Mouse (Mus musculus) hindbrain, embryonic 13.5 days (tissue): ENCODE measurements around the gene Bud13. TPM values are rescaled to one million over a fixed set of nuclear protein-coding genes. Genes with fewer than 3 reads are reported as not detected.
"Not testable (repeated sequence)": the region's sequence is repeated elsewhere in the genome, so short reads cannot be mapped to it uniquely, and the experiment has no call there.

Source experiments
- ATAC-seq: fragments of 200-750 bp; cut with Nextera tagmentation; 2 replicates; pipeline ENCODE4 v1.8.0; 2017; ENCODE audit warnings: moderate TSS enrichment; ENCODE audit not compliant: low FRiP score
- H3K27ac ChIP-seq: fragments of 300-500 bp; sonication (generic); 2 replicates; pipeline ENCODE4 v1.5.1; 2015; ENCODE audit warnings: inconsistent platforms, mild to moderate bottlenecking, moderate library complexity
- H3K27me3 ChIP-seq: fragments of 300-500 bp; sonication (generic); 2 replicates; pipeline ENCODE4 v1.6.1; 2015; ENCODE audit warnings: mild to moderate bottlenecking, inconsistent platforms
- H3K36me3 ChIP-seq: fragments of 300-500 bp; sonication (generic); 2 replicates; pipeline ENCODE4 v1.6.1; 2015; ENCODE audit warnings: mild to moderate bottlenecking, inconsistent platforms
- H3K4me1 ChIP-seq: fragments of 300-500 bp; sonication (generic); replicated peaks from 2 replicates; pipeline ENCODE4 v1.6.1; 2015; ENCODE audit warnings: inconsistent platforms
- H3K4me2 ChIP-seq: fragments of 300-500 bp; sonication (generic); 2 replicates; pipeline ENCODE4 v1.6.1; 2015; ENCODE audit warnings: inconsistent platforms, mild to moderate bottlenecking, moderate library complexity
- H3K4me3 ChIP-seq: fragments of 300-500 bp; sonication (generic); 2 replicates; pipeline ENCODE4 v1.5.1; 2015; ENCODE audit warnings: mild to moderate bottlenecking, inconsistent platforms
- H3K9ac ChIP-seq: fragments of 300-500 bp; sonication (generic); 2 replicates; pipeline ENCODE4 v1.6.1; 2015; ENCODE audit warnings: mild to moderate bottlenecking, inconsistent platforms
- H3K9me3 ChIP-seq: fragments of 300-500 bp; sonication (generic); 2 replicates; pipeline ENCODE4 v1.6.1; 2016; ENCODE audit warnings: inconsistent platforms
- whole genome bisulfite sequencing: fragments of 180-500 bp; shearing (Covaris S2); methylation state at CpG from one replicate; pipeline ENCODE4 v1.1.7; 2015; 5-methylcytosine and 5-hydroxymethylcytosine counted together
- polyA plus RNA-seq: library from polyadenylated mRNA; unstranded; fragments of >200 nt; fragmentation: Nextera tagmentation; extraction: Ambion mirVana; gene quantifications from 2 replicates; pipeline ENCODE4 v1.2.1, GENCODE M21; 2015

Gene Bud13
- polyA plus RNA-seq, 1 experiment from 2014 or later = 18.3 TPM

DNA sequence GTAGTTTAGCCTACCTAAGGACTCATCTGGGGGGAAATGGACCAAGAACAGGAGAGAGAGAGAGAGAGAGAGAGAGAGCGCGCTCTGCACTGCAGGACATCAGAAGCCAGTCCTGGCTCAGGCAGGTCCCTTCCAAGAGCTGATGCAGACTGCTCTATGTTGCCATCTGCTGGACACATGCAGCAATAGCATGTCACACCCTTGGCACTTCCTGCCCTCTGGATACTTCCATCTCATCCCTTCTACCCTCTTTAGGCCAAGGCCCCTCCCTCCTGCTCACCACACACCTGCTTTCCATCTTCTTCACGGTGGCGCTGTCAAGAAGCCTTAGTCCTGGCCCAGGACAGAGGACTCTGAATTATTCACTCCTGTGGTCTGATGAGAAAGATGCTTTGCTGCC, 31.7 kb downstream of the Bud13 start:
- Histone ChIP-seq H3K4me1 (peaks cover 27% of the 10 kb centered on the region), H3K27me3 (peaks cover 7% of the 10 kb centered on the region; the same call in 1 of the 2 replicates), H3K27ac (no peak overlapping the region), H3K36me3 (no peaks in the 10 kb centered on the region), H3K4me2 (no peak overlapping the region), H3K9ac (no peak overlapping the region), H3K4me3 (no peak overlapping the region), H3K9me3 (peaks cover 3% of the 10 kb centered on the region; the same call in 1 of the 2 replicates)
- 0% methylated on average over 4 of the region's 4 CpGs for WGBS
- ATAC-seq = peak; percentile 48

DNA sequence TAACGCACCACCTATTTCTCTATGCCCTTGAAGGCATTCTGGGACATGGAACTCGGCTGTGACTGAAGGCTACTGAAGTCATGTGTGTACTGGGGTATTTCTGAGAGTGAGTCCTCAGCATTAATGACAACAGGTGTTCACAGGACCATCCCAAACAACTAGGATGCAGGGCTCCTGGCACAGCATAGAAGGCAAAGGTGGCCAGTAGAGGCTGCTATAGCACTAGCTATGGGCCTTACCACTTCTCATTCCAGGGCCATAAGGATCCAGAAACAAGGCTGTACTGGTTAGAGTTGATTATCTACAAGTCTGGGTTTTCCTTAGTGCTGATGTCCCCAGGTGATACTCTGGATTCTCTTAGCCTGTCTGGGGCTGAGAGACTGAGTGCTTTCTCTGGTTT, 32.1 kb downstream of the Bud13 start:
- H3K27ac ChIP-seq = no peak overlapping the region
- H3K4me3 ChIP-seq = no peak overlapping the region
- H3K36me3 ChIP-seq = no peaks in the 10 kb centered on the region
- peaks cover 7% of the 10 kb centered on the region; the same call in 1 of the 2 replicates for H3K27me3 ChIP-seq
- no peak overlapping the region for H3K4me2 ChIP-seq
- H3K9ac ChIP-seq = no peak overlapping the region
- WGBS = 47% methylated on average over 2 of the region's 2 CpGs
- H3K4me1 ChIP-seq = peaks cover 27% of the 10 kb centered on the region
- peaks cover 3% of the 10 kb centered on the region; the same call in 1 of the 2 replicates for H3K9me3 ChIP-seq
- ATAC-seq = no peak

DNA sequence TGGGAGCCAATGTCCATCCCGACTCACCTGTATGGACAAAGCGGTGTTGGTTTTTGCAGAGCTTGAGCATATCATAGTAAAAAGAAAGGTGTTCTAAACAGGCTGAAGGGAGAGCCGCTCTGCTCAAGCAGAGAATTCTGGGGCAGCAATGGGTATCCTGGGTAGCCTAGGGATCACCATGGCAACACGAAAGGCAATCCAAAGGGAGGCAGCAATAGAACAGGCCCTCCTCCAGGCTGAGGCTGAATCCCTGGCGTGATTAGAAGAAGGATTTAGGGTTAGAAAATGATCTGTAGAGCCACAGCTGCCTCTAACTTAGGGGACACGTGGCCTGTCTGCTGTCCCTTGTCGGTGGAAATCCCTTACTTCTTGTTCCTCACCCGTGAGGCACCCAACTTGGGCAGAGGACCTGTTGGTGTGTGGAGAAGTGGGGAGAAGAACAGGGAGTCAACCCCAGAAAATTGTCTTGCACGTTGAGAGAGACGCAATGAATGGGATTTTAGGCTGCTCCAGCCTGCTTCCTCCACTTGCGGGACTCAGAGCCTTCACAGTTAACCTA, 33.1 kb downstream of the Bud13 start:
- no peak overlapping the region for H3K4me3 ChIP-seq
- peak overlapping the region; percentile 4; the same call in 1 of the 2 replicates for H3K4me2 ChIP-seq
- peak overlapping the region; percentile 66 for H3K27ac ChIP-seq

DNA sequence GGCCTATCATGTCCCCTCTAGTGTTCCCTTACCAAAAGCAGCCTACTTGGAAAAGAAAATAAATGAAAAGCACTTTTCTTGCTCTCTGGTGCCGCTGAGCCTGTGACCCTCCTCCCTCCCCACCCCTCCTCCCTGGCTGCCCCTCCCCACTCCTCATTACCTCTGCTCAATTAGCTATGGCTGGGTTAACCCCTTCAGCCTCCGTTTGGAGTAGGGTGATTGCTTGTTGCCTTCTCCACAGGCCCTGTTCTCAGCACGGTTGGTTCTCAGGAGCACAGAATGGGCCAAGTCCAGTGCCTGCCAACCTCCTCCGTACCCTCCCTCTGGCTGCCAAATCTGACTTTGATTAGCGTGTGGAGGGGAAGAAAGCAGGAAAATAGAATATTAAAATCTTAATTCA, 33.6 kb downstream of the Bud13 start:
- no peaks in the 10 kb centered on the region for H3K36me3 ChIP-seq
- peak overlapping the region; percentile 4; the same call in 1 of the 2 replicates for H3K4me2 ChIP-seq
- peaks cover 3% of the 10 kb centered on the region; the same call in 1 of the 2 replicates for H3K9me3 ChIP-seq
- H3K4me3 ChIP-seq = no peak overlapping the region
- ATAC-seq = peak; percentile 27; the same call in 1 of the 2 replicates
- 10% methylated on average over 5 of the region's 5 CpGs for WGBS
- H3K27ac ChIP-seq = 0 out of 2 replicates have a peak overlapping the region, but pooled peaks have one; percentile 31
- H3K4me1 ChIP-seq = peaks cover 27% of the 10 kb centered on the region
- no peak overlapping the region for H3K9ac ChIP-seq
- H3K27me3 ChIP-seq = peaks cover 7% of the 10 kb centered on the region; the same call in 1 of the 2 replicates

More for the DNA sequence above, 33.1 kb downstream of the Bud13 start:
- 23% methylated on average over 11 of the region's 11 CpGs for WGBS
- H3K36me3 ChIP-seq = no peaks in the 10 kb centered on the region
- ATAC-seq = peak; percentile 47; the same call in 1 of the 2 replicates
- H3K4me1 ChIP-seq = peaks cover 27% of the 10 kb centered on the region
- H3K27me3 ChIP-seq = peaks cover 7% of the 10 kb centered on the region; the same call in 1 of the 2 replicates
- H3K9me3 ChIP-seq = peaks cover 3% of the 10 kb centered on the region; the same call in 1 of the 2 replicates
- no peak overlapping the region for H3K9ac ChIP-seq

DNA sequence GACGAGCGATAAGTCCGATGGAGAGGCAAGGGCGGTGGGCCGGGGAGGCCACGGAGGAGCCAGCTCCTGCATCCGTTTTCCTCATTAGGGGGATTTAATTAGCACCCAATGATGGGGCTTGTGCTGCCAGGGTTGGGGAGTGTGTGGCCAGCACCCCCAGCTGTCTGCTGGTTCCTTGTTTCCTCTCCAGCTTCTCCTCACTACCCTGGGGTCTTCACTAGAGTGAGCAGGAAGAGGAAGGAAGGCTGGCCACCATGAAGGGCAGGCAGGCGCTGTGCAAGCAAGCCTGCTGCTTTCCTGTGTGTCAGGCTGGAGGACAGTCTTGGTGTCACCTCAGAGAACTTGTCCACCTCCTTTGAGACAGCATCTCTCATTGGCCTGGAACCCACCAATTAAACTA, 34.1 kb downstream of the Bud13 start:
- Histone ChIP-seq H3K4me3 (no peak overlapping the region), H3K27ac (peak overlapping the region; percentile 36; the same call in 1 of the 2 replicates), H3K4me1 (peaks cover 27% of the 10 kb centered on the region), H3K36me3 (no peaks in the 10 kb centered on the region), H3K27me3 (peaks cover 7% of the 10 kb centered on the region; the same call in 1 of the 2 replicates), H3K4me2 (no peak overlapping the region), H3K9me3 (peaks cover 3% of the 10 kb centered on the region; the same call in 1 of the 2 replicates), H3K9ac (no peak overlapping the region)
- 49% methylated on average over 8 of the region's 8 CpGs for WGBS
- ATAC-seq = no peak

DNA sequence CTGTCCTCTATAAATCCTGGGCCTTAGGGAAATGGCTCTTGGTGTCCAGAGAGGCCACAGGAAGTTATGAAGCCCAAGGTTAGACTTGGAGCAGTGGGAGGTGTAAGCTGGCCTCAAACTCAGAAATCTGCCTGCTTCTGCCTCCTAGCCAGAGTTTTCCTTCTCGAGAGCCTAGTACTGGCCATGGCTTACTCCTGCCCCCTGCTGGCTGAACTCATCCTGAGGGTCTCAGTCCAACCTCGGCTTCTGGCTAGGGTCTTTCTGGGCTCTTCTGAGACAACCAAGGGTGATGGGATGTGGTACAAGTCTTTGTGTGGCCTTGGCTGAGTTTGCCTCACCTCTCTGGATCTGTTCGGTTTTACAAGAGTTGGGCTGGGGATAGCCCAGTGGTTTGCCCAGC, 35.1 kb downstream of the Bud13 start:
- ATAC-seq = no peak

DNA sequence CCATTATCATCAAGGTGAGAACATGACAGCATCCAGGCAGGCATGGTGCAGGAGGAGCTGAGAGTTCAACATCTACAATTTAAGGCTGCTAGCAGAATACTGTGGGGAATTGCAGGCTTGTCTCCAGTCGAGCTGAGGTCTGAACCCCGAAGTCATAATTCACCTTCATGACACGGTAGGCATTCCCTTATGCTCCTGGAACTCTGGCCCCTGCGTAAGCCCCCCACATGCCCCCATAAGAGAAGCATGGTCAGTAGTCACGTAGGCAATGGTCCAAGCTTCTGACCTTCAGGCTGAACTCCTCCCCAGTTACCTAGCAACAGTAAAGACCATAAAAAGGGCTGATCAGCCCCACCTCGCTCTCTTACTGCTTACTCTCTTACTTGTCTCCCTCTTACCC, 37.1 kb downstream of the Bud13 start, which contains the start of gene 4931429L15Rik:
Gene 4931429L15Rik (minus strand): TSS at position 101 of the 400 bp plus-strand sequence.
- 88% methylated on average over 6 of the region's 6 CpGs for WGBS
- ATAC-seq = not testable (repeated sequence)

More for the DNA sequence above, 35.1 kb downstream of the Bud13 start:
- Histone ChIP-seq H3K4me1 (peaks cover 36% of the 10 kb centered on the region), H3K36me3 (no peaks in the 10 kb centered on the region), H3K4me2 (no peak overlapping the region), H3K4me3 (no peak overlapping the region), H3K27me3 (peaks cover 7% of the 10 kb centered on the region; the same call in 1 of the 2 replicates), H3K27ac (no peak overlapping the region), H3K9ac (no peak overlapping the region), H3K9me3 (peaks cover 3% of the 10 kb centered on the region; the same call in 1 of the 2 replicates)
- WGBS = 92% methylated on average over 3 of the region's 3 CpGs

DNA sequence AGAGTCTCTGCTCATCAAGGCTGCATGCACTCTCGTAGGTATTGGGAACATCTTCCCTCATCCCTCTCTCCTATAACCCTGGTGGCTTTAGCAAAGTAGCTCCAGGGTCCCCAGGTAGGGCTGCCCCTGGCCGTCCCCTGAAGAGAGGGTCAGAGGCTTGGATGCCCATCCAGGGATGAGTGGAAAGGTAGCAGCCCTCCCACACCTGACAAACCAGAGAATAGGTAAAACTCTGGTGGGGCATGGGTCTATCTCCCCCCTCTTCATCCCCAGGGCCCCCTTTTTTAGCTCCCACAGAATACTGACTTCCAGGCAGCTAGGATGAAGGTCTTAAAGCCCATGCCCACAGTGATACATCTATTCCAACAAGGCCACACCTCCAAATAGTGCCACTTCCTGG, 37.7 kb downstream of the Bud13 start:
- Histone ChIP-seq H3K4me2 (no peak overlapping the region), H3K36me3 (no peaks in the 10 kb centered on the region), H3K4me1 (peaks cover 30% of the 10 kb centered on the region), H3K9ac (no peak overlapping the region), H3K4me3 (no peak overlapping the region), H3K27ac (no peak overlapping the region), H3K27me3 (no peaks in the 10 kb centered on the region), H3K9me3 (peaks cover 3% of the 10 kb centered on the region; the same call in 1 of the 2 replicates)
- 96% methylated on average over 2 of the region's 2 CpGs for WGBS
- no peak for ATAC-seq

More for the DNA sequence above, 37.1 kb downstream of the Bud13 start, which contains the start of gene 4931429L15Rik:
- H3K27ac ChIP-seq, H3K4me2 ChIP-seq, H3K27me3 ChIP-seq, H3K9ac ChIP-seq, H3K36me3 ChIP-seq, H3K4me3 ChIP-seq, H3K9me3 ChIP-seq: not testable (repeated sequence)
- H3K4me1 ChIP-seq = peaks cover 32% of the 10 kb centered on the region

DNA sequence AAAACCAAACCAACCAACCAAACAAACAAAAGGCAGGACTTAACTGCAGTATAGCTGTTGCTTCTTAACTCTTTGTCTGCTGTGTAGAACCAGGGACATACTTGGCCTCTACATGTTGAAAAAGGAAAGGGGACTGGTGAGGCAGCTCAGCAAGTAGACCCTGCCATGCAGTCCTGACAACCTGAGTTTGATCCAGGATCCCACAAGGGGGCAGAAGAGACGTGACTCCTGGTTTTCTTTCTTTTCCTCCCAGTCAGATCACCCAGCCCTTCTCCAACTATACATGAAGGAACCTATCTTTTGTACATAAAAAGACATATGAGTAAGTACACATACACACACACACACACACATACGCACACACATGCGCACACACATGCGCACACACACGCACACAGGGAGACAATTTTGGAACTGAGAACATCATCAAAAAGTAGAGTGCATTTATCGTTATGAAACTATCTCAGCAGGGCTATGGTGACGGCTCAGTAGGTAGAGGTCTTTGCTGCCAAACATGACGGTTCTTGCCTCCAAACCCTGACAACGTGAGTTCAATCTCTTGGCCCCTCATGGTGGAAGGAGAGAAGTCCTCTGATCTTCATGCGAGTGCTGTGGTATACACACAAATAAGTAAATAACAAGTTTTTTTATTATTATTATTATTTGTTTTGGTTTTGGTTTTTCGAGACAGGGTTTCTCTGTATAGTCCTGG, 44.0 kb downstream of the Bud13 start:
- ATAC-seq = no peak
- Histone ChIP-seq H3K4me3 (no peak overlapping the region), H3K27ac (no peak overlapping the region), H3K4me2 (no peak overlapping the region), H3K9ac (no peak overlapping the region), H3K36me3 (no peaks in the 10 kb centered on the region), H3K27me3 (no peaks in the 10 kb centered on the region), H3K9me3 (no peaks in the 10 kb centered on the region), H3K4me1 (peaks cover 35% of the 10 kb centered on the region)
- WGBS = 90% methylated on average over 11 of the region's 11 CpGs

DNA sequence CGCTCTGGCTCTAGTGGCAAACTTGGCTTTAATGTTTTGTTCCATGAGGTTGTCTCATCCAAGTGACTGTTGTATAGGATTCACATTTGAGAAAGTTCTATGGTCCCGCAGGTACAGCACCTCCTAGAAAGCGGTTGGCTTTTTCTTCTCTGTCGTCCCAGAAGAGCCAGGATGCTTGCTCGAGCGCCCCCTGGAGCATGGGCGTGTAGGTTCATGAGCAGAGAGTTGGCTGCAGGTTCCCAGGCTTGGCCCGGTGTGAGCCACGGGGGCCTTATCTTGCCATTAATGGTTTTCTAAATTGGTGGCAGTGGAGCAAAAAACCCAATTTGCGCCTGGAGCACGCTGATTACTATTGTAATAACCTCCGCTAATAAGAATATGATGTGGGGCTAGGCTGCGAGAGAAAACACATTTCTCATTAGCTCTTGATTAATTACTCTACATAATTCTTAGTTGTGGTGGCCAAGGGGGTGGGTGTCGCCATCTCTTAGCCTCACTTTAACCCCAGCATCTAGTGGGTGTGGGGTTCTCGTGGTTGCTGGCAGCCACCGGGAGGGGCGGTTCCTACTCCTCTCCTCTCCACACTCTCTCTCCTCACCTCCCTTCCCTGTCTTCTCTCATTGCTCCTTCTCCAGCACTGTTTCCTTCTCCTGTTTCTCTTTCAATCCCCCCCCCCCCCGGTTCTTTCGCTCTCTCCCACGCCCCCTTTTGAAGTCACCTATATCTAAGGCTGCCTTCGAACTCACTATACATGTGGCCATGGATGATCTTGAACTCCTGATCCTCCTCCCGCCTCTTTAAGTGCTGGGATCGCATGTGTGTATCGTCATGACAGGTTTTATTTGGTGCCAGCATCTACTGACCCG, 45.1 kb downstream of the Bud13 start:
- peak; percentile 38; the same call in 1 of the 2 replicates for ATAC-seq
- peaks cover 2% of the 10 kb centered on the region; the same call in 1 of the 2 replicates for H3K27me3 ChIP-seq
- WGBS = 44% methylated on average over 25 of the region's 25 CpGs
- H3K4me2 ChIP-seq = peak overlapping the region; percentile 53
- no peaks in the 10 kb centered on the region for H3K36me3 ChIP-seq
- H3K9ac ChIP-seq = peak overlapping the region; percentile 67; the same call in 1 of the 2 replicates
- no peak overlapping the region; the same call in 1 of the 2 replicates for H3K4me3 ChIP-seq
- peaks cover 26% of the 10 kb centered on the region for H3K4me1 ChIP-seq
- no peaks in the 10 kb centered on the region for H3K9me3 ChIP-seq
- peak overlapping the region; percentile 91 for H3K27ac ChIP-seq

DNA sequence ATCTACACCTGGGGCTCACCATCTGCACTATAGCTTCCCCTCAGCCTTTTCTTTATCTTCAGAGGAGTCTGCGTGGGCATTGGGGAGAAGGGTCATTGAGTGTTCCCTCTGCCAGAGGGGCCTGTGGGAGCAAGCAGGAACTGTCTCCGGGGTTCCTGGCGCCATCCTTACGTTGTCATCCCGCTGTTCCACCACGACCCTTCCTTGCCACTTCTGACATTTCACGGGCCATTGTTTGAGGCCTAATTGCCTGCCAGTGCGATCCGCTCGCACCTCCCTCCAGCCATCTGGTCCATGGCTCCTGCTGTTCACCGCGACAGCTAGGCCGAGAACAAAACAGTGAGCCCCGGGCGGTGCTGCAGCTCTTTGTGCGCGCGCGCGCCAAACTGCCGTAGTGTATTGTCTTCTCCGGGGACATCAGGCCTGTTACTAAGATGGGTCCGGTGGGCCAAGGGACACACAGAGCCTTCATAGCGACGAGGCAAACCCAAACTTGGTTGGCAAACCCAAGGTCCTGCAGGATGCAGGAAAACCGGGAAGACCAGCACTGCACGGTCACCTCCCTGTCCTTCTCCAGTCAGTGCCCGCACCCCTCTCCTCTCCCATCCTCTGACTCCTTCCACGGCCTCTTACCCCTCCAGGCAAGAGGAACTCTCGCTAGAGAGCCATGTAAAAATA, 45.9 kb downstream of the Bud13 start:
- Histone ChIP-seq H3K9me3 (no peaks in the 10 kb centered on the region), H3K36me3 (no peaks in the 10 kb centered on the region), H3K27ac (peak overlapping the region; percentile 91), H3K27me3 (peaks cover 2% of the 10 kb centered on the region; the same call in 1 of the 2 replicates), H3K4me1 (peaks cover 26% of the 10 kb centered on the region), H3K4me3 (peak overlapping the region; percentile 22), H3K9ac (peak overlapping the region; percentile 67), H3K4me2 (peak overlapping the region; percentile 53)
- ATAC-seq = peak; percentile 77
- WGBS = under 1% methylated on average over 30 of the region's 30 CpGs
